Mouse (Mus musculus) stomach, embryonic 16.5 days (tissue): ENCODE results near the gene Mre11a. TPM values are rescaled to one million over a fixed set of nuclear protein-coding genes. Genes with fewer than 3 reads are reported as not detected.

ENCODE experiments used
- ATAC-seq: fragments of 200-750 bp; cut with Nextera tagmentation; 2 replicates; pipeline ENCODE4 v1.8.0; 2017; ENCODE audit warnings: moderate number of reproducible peaks, moderate TSS enrichment; ENCODE audit not compliant: insufficient read depth, low FRiP score
- H3K27ac ChIP-seq: fragments of 300-500 bp; sonication (generic); 2 replicates; pipeline ENCODE4 v1.5.1; 2014; ENCODE audit warnings: low read length
- H3K27me3 ChIP-seq: fragments of 300-500 bp; sonication (generic); 2 replicates; pipeline ENCODE4 v1.6.1; 2014; ENCODE audit warnings: low read length, control low read depth, mixed read lengths; ENCODE audit not compliant: control insufficient read depth, insufficient read depth
- H3K36me3 ChIP-seq: fragments of 300-500 bp; sonication (generic); 2 replicates; pipeline ENCODE4 v1.6.1; 2014; ENCODE audit warnings: low read length; ENCODE audit not compliant: control insufficient read depth, insufficient read depth
- H3K4me1 ChIP-seq: fragments of 300-500 bp; sonication (generic); 2 replicates; pipeline ENCODE4 v1.6.1; 2014; ENCODE audit warnings: low read length, control low read depth, mixed read lengths; ENCODE audit not compliant: control insufficient read depth, insufficient read depth
- H3K4me2 ChIP-seq: fragments of 300-500 bp; sonication (generic); 2 replicates; pipeline ENCODE4 v1.6.1; 2014; ENCODE audit warnings: low read depth, low read length, mixed read lengths
- H3K4me3 ChIP-seq: fragments of 300-500 bp; sonication (generic); replicated peaks from 2 replicates; pipeline ENCODE4 v1.5.1; 2014; ENCODE audit warnings: mild to moderate bottlenecking, low read length
- H3K9ac ChIP-seq: fragments of 300-500 bp; sonication (generic); 2 replicates; pipeline ENCODE4 v1.6.1; 2014; ENCODE audit warnings: low read length
- H3K9me3 ChIP-seq: fragments of 300-500 bp; sonication (generic); replicated peaks from 2 replicates; pipeline ENCODE4 v1.6.1; 2016; ENCODE audit warnings: low read length, control low read depth; ENCODE audit not compliant: control insufficient read depth
- WGBS: fragments of 180-500 bp; shearing (Covaris S2); extraction: QIAGEN DNeasy Blood & Tissue Kit; methylation state at CpG from one replicate; pipeline ENCODE4 v1.1.7; 2014; 5-methylcytosine and 5-hydroxymethylcytosine counted together
- polyA plus RNA-seq: library from polyadenylated mRNA; unstranded; fragments of >200 nt; fragmentation: Nextera tagmentation; extraction: Ambion mirVana; gene quantifications from 2 replicates; pipeline ENCODE4 v1.2.1, GENCODE M21; 2015

Gene Mre11a
- polyA plus RNA-seq, 1 experiment from 2014 or later, result 22.5 TPM

GRCm38 (mm10) chr9:14805714-14806113, 21.3 kb downstream of the Mre11a start:
- Histone ChIP-seq H3K27me3 (no peaks in the 10 kb centered on the region), H3K27ac (no peak overlapping the region), H3K9ac (no peak overlapping the region), H3K9me3 (no peaks in the 10 kb centered on the region), H3K4me3 (no peak overlapping the region), H3K36me3 (peaks cover 15% of the 10 kb centered on the region; the same call in 1 of the 2 replicates), H3K4me1 (no peaks in the 10 kb centered on the region), H3K4me2 (no peak overlapping the region)
- 83% methylated on average over 2 of the region's 2 CpGs for WGBS
- no peak for ATAC-seq

- Histone ChIP-seq H3K9ac (no peak overlapping the region), H3K9me3 (no peaks in the 10 kb centered on the region), H3K27ac (no peak overlapping the region), H3K4me2 (no peak overlapping the region), H3K36me3 (peaks cover 15% of the 10 kb centered on the region; the same call in 1 of the 2 replicates), H3K4me1 (no peaks in the 10 kb centered on the region), H3K4me3 (no peak overlapping the region), H3K27me3 (no peaks in the 10 kb centered on the region)
- ATAC-seq, result no peak
- whole genome bisulfite sequencing, result 90% methylated on average over 1 of the region's 1 CpGs
Measured at GRCm38 (mm10) chr9:14806786-14807185, 22.3 kb downstream of the Mre11a start.

- ATAC-seq, result no peak
- Histone ChIP-seq H3K4me2 (no peak overlapping the region), H3K9me3 (no peaks in the 10 kb centered on the region), H3K4me3 (no peak overlapping the region), H3K27ac (no peak overlapping the region), H3K27me3 (no peaks in the 10 kb centered on the region), H3K36me3 (peaks cover 18% of the 10 kb centered on the region), H3K9ac (no peak overlapping the region), H3K4me1 (no peaks in the 10 kb centered on the region)
- 88% methylated on average over 5 of the region's 5 CpGs for WGBS
Measured at GRCm38 (mm10) chr9:14810111-14810510, 25.7 kb downstream of the Mre11a start.

- H3K27ac ChIP-seq, result no peak overlapping the region
- no peaks in the 10 kb centered on the region for H3K9me3 ChIP-seq
- H3K36me3 ChIP-seq, result peaks cover 16% of the 10 kb centered on the region; the same call in 1 of the 2 replicates
- no peak overlapping the region for H3K9ac ChIP-seq
- no peak overlapping the region for H3K4me3 ChIP-seq
- no peaks in the 10 kb centered on the region for H3K27me3 ChIP-seq
- no peak for ATAC-seq
- H3K4me2 ChIP-seq, result no peak overlapping the region
- no peaks in the 10 kb centered on the region for H3K4me1 ChIP-seq
Measured at GRCm38 (mm10) chr9:14821396-14821795, 36.9 kb downstream of the Mre11a start.

GRCm38 (mm10) chr9:14824840-14825239, 40.4 kb downstream of the Mre11a start:
- no peak overlapping the region for H3K27ac ChIP-seq
- no peaks in the 10 kb centered on the region for H3K4me1 ChIP-seq
- H3K4me2 ChIP-seq, result no peak overlapping the region
- no peaks in the 10 kb centered on the region for H3K27me3 ChIP-seq
- peaks cover 2% of the 10 kb centered on the region; the same call in 1 of the 2 replicates for H3K36me3 ChIP-seq
- no peaks in the 10 kb centered on the region for H3K9me3 ChIP-seq
- no peak for ATAC-seq
- H3K9ac ChIP-seq, result no peak overlapping the region
- WGBS, result 86% methylated on average over 5 of the region's 5 CpGs
- no peak overlapping the region for H3K4me3 ChIP-seq

- WGBS, result 74% methylated on average over 2 of the region's 2 CpGs
- no peak overlapping the region for H3K9ac ChIP-seq
- no peak overlapping the region for H3K4me2 ChIP-seq
- H3K27me3 ChIP-seq, result no peaks in the 10 kb centered on the region
- H3K4me1 ChIP-seq, result no peaks in the 10 kb centered on the region
- no peak for ATAC-seq
- no peak overlapping the region for H3K27ac ChIP-seq
- no peaks in the 10 kb centered on the region for H3K9me3 ChIP-seq
- no peak overlapping the region for H3K4me3 ChIP-seq
- H3K36me3 ChIP-seq, result peaks cover 7% of the 10 kb centered on the region; the same call in 1 of the 2 replicates
Measured at GRCm38 (mm10) chr9:14827875-14828274, 43.4 kb downstream of the Mre11a start.

GRCm38 (mm10) chr9:14832046-14832445, 47.6 kb downstream of the Mre11a start:
- no peak overlapping the region for H3K4me3 ChIP-seq
- H3K9me3 ChIP-seq, result no peaks in the 10 kb centered on the region
- peaks cover 18% of the 10 kb centered on the region; the same call in 1 of the 2 replicates for H3K36me3 ChIP-seq
- H3K4me2 ChIP-seq, result no peak overlapping the region
- ATAC-seq, result no peak
- 82% methylated on average over 5 of the region's 5 CpGs for WGBS
- H3K27ac ChIP-seq, result no peak overlapping the region
- H3K9ac ChIP-seq, result no peak overlapping the region
- H3K27me3 ChIP-seq, result no peaks in the 10 kb centered on the region
- no peaks in the 10 kb centered on the region for H3K4me1 ChIP-seq

- H3K27ac ChIP-seq, result no peak overlapping the region
- no peak overlapping the region for H3K4me2 ChIP-seq
- no peaks in the 10 kb centered on the region for H3K27me3 ChIP-seq
- H3K9me3 ChIP-seq, result no peaks in the 10 kb centered on the region
- H3K4me1 ChIP-seq, result no peaks in the 10 kb centered on the region
- 86% methylated on average over 6 of the region's 6 CpGs for WGBS
- H3K9ac ChIP-seq, result no peak overlapping the region
- no peak for ATAC-seq
- peaks cover 18% of the 10 kb centered on the region; the same call in 1 of the 2 replicates for H3K36me3 ChIP-seq
- H3K4me3 ChIP-seq, result no peak overlapping the region
Measured at GRCm38 (mm10) chr9:14835335-14836075, 51.1 kb downstream of the Mre11a start.

GRCm38 (mm10) chr9:14839527-14839926, 55.1 kb downstream of the Mre11a start:
- Histone ChIP-seq H3K9ac (no peak overlapping the region), H3K36me3 (peaks cover 7% of the 10 kb centered on the region; the same call in 1 of the 2 replicates), H3K4me3 (no peak overlapping the region), H3K4me1 (0 out of 2 replicates have a peak, but pooled peaks cover 4% of the 10 kb centered on the region), H3K9me3 (no peaks in the 10 kb centered on the region), H3K27ac (no peak overlapping the region), H3K4me2 (no peak overlapping the region), H3K27me3 (no peaks in the 10 kb centered on the region)
- no peak; the same call in 1 of the 2 replicates for ATAC-seq
- WGBS, result 40% methylated on average over 7 of the region's 7 CpGs
